Mouse (Mus musculus): ENCODE measurements around the gene Zcchc8.

- no peak for TF ChIP-seq CTCF (IDR thresholded peaks at IDR 0.05; ENCODE audit: borderline replicate concordance, control insufficient read depth, extremely low read depth, insufficient read depth, low read length, poor library complexity)
- TF ChIP-seq POLR2A (IDR thresholded peaks at IDR 0.05; ENCODE audit: control insufficient read depth, extremely low read depth, insufficient read depth, low read length, poor library complexity): no peak
These were observed 49.5 kb downstream of the Zcchc8 start for GRCm38 (mm10) chr5:123671473-123671820.
